Mouse (Mus musculus): ENCODE data around the gene Krt36. TPM values are rescaled to one million over a fixed set of nuclear protein-coding genes. Genes with fewer than 3 reads are reported as not detected.

Krt36 gene
- total RNA-seq (2021), result not detected
- long read RNA-seq, experiment 1, result 0 reads
- long read RNA-seq, experiment 2, result 0 reads

DNA sequence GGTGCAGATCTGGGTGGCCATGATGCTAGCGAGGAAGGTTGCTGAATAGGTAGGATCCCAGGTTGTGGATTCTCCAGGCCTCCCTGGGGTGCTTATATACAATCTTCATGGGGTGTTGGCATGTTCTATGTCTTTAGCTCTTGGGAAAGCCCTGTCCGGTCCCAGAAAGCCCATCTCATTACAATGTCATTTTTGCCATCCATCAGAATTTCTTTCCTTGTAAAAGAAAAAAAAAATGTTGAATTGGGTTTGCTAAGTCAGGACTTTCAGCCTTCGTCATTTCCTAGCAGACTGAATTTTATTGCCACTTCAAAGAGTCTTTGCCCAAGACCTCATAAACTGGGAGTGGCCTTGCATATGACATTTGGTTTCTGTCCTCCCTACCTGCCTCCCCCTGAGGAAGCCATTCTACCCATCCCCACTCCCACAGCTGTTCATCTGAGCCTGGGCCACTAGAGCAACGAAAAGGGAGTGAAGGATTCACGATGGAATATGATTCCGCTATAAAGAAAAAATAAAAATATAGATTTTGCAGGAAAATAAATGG is at the start of gene Krt36:
Gene Krt36 (minus strand): TSS at position 51 of the 547 bp plus-strand sequence.
- no peak for DNase-seq (ENCODE audit: low spot score in 2 of 2)

DNA sequence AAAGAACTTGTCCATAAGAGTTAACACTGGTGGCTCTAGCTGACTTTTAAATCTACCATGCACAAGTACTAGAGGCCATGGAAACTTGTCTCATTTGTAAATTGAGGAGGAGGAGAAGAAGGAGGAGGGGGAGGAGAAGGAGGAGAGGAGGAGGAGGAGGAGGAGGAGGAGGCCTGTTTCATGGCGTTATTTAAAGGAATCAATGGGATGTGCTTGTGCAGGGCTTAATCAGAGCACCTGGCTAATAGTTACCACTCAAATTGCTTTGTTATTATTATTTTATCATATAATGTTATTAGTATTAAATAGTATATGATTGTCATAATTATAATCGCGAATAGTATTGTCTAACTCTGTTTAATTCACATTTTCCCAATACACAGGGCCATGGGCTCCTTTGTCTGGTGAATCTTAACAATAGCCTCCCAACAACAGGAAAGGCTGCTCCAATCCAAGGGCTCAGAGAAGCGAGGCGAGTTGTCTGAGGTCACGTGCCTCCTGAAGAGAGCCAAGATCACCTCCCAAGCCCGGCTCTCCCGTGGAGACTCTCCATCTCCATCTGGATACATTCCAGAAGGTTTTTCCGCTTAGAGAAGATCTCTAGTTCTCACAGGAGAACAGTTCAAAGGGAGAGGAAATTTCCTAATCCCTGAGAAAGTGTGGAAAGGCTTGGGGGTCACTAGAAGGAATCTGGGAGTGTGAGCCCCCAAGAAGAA is 43.3 kb upstream of the Krt36 start, which contains the start of gene Krt19:
Gene Krt19 (minus strand): TSS at position 51 of the 716 bp plus-strand sequence.
- DNase-seq (ENCODE audit: low spot score in 2 of 2), result no peak

DNA sequence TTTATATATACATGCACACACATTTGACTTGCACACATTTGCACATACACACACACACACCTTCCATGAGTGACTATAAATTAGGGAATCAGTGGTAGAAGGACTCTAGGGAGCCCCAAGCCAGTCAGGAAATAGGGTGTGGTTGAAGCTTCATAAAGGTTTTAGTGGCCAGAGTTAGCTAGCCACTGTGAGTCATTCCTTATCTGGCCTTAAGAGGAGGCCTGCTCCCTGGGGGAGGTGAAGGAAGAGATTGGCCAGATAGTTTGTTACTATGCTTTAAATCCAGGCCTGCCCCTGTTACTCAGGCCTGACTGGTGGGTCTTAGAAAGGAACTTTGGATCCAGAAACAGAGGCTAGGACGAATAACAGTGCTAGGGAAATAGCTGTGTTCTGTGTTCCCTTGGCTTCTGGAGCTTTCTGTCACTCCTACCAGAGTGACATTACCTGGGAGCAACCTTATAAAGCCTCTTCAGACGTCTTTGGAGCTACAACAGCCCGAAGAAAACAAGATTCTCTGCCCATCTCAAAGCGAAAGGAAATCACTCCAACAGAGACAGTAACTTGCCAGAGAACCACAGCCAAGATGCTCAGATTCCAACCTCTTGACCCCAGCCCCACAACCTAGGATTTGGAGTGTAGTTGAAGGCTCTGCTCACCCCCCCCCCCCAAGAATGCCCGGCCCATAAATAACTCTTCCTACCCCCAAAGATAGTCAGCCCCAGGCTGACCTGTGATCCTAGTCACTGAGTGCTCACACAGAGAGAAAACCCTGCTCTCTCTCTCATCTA is 42.3 kb upstream of the Krt36 start:
- no peak for DNase-seq (ENCODE audit: low spot score in 2 of 2)

DNA sequence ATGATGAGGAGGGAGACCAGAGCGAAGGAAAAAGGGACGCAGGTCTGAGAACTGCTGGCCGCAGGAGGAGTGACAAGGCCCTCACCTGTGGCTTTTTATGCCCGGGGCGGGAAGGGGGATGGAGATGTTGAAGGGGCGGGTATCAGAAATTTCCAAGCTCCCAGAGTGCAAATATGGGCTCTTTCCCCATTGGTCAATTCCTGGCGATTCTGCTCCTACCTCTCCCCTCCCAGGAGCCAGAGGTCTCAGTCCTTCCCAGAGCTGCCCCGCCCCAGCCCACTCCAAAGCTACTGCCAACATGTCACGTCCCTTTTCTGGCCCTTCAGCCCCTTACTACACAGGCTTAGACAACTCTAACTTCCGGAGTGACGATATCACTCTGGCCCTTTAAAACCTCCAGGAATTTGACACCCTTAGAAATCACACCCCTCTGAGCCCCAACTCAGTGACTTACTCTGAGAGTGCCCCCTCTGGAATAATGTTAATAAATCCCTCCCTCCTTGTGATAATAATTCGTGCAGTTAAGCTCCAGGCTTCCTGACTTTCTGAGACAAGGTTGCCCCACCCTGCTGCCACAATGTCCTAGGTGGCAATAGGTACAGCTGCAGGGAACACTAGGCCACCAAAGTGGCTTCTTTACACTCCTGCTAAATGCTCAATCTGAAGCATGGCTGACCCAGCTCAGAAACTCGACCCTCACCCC is 40.6 kb upstream of the Krt36 start:
- DNase-seq (ENCODE audit: low spot score in 2 of 2), result no peak

DNA sequence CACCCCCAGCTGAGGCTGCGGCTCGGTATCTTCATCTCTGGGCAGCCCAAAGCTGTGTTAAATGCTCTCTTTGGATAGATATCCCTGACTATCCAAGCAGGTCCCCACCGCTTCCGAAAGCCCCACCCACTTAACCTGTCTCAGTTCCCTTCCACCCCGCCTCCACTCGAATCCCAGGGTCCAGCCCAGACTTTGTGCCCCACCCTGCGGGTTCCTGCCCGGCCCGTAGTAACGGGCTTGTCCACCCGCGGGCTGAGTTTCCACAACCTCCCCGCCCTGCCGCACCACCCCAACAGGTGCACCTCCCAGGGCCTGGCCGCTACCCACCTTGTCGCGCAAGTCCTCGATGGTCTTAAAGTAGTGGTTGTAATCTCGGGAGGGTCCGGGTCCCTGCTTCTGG is 39.7 kb upstream of the Krt36 start:
- no peak for DNase-seq (ENCODE audit: low spot score in 2 of 2)

DNA sequence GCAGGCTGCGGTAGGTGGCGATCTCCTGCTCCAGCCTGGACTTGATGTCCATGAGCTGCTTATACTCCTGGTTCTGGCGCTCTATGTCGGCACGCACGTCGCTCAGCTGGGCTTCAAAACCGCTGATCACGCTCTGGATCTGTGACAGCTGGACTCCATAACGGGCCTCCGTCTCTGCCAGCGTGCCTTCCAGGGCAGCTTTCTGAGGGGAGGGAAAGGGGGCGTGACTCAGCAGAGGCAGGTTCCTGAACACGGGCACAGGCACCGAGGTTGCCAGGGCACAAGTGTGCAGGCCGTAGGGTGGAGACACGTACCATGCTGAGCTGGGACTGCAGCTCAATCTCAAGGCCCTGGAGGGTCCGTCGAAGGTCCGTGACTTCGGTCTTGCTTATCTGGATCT is 35.5 kb upstream of the Krt36 start:
- no peak for DNase-seq (ENCODE audit: low spot score in 2 of 2)

DNA sequence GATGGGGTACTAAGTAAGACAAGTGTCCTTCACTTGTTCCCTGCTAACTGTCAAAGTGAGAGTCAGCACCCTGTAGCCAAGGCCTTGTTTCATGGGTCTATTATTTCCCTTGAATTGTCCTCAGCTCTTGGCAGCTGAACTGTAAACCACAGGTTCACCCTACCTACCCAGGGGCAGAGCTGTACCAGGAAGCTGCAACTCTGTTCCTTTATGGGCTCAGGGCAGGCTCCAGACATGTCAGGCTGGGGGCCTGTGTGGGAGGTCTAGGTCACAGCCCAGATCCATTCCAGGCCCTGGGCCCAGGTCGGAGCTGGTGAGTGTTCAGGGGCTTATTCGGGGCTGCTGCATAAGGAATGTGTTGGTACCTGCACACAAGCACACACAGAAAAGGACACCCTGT is 34.0 kb upstream of the Krt36 start:
- no peak for DNase-seq (ENCODE audit: low spot score in 2 of 2)

DNA sequence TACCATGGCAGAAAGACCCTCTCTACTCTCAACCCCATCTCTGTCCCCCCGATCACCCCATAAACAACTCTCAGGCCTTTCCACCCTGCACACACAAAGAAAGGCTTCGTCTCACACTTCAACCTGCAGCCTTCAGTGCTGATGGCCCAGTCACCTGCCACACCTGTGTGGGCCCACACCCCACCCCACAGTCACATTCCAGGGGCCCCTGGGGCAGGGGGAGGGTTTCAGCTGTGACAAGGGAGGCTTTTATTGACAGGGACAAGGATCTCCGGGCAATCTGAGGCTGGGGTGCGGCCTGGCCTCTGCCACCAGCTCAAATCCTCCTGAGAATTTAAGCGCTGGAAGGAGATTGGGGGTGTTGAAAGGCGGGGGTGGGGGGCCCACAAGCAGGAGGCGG is 33.4 kb upstream of the Krt36 start:
- DNase-seq (ENCODE audit: low spot score in 2 of 2), result no peak

DNA sequence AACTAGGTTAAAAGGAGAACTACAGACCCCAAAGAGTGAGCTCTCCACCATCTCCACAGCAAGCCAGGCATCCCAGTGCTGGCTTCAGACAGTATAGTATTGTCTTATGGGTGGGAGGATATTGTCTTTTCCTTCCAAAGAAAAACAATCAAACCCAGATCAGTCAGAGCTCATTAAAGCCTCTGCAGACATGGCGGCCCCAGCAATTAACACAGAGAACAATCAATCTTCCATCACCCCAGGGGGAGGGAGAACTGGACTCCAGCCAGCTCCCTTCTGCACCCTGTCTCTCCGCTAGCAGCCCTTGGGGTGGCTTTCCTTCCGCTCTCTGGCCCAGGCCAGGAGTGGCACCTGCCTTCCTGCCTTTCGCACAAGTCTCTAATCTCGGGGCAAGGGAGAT is 32.3 kb upstream of the Krt36 start:
- DNase-seq (ENCODE audit: low spot score in 2 of 2), result no peak

DNA sequence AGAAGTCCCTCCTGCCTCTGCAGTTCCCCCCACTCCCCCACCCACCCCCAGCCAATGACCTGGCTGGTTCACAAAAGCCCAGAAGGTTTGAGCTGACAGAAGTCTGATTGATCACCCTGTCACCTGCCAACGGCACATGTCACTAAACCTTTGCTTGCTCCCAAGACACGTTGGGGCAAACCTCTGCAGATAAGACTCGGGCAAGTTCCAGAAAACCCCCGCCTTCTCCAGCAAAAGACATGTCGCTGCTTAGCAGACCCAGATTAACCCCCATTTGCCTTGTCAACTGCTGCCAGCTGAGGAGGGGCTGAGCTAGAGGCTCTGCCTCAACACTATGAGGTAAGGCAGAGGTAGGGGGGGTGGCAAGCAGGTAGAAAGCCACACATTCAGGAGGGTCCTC is 31.1 kb upstream of the Krt36 start:
- DNase-seq (ENCODE audit: low spot score in 2 of 2), result no peak

DNA sequence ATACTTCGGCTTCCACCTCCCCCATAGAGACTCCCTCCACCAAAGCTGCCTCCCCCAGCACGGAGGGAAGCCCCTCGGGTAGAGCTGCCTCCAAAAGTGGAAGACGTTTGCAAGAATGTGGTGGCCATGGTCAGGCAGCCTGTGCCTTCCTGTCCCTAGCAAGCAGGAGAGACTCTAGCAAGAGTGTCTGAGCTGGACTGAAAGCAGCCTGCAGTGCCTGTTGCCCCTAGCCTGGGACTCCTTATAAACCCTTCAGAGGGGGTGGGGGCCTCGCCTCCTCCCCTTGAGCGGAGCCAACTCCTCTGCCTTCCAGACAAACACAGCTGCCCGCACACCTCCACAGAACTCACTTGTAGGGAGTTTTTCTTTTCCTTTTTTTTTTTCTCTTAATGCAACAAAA is 30.3 kb upstream of the Krt36 start, which contains the start of gene Krt15:
Gene Krt15 (minus strand): TSS at position 198 of the 400 bp plus-strand sequence.
- DNase-seq (ENCODE audit: low spot score in 2 of 2), result no peak

DNA sequence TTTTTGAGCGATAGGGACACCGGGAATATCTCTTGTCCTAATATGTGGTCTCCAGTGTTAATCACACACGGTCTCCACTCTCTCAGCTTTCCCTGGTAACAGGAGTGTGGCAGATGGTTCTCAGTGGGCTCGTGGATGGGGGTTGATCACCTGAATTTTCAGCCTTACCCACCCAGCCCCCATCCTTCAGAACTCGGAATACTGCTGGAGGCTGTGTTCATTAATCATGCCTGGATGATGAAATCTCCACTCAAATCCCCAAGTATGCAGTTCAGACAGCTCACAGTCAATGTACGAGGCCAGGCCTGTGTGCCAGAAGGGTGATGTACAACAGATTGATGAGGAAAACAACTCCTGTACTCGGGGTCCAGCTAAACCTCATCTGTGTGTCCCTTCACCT is 19.5 kb upstream of the Krt36 start:
- DNase-seq (ENCODE audit: low spot score in 2 of 2), result no peak

DNA sequence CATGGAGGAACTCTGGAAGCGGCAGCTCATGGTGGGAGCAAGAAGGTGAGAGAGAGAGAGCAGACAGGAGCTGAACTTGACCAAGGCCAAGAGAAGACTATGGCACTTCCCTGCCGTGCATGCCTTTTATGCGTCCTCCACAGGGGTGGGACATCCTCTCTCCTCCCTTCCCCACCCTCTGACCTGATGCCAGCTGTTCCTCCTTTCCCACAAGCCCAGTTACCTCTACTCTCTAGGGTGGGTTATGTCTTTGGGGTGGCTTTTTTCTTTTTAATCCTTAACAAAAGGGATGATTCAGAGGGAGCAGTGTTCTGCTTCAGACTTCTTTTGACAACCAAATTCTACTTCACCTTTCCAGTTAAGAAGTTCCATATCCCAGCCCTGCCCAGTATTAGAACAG is 16.0 kb upstream of the Krt36 start, which contains the start of gene Krt13:
Gene Krt13 (minus strand): TSS at position 101 of the 400 bp plus-strand sequence.
- no peak for DNase-seq (ENCODE audit: low spot score in 2 of 2)

DNA sequence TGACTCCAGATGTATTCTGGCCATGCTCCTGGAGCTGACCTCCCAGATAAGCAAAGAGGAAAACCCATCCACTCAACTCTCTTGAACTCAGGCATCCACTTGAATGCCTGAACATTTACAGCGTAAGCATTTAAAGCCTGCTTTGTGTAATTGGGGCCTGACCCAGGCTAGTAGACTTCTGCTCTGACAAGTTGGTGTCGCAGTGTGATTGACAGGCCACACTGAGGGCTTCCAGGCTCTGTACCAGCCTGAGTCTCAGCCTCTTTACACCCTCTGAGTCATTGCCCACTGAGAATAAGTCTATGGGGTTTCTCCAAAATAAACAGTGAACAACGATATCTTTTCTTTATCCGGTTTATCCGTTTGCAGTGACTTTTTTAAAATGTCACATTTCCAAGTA is 14.9 kb upstream of the Krt36 start:
- no peak for DNase-seq (ENCODE audit: low spot score in 2 of 2)

DNA sequence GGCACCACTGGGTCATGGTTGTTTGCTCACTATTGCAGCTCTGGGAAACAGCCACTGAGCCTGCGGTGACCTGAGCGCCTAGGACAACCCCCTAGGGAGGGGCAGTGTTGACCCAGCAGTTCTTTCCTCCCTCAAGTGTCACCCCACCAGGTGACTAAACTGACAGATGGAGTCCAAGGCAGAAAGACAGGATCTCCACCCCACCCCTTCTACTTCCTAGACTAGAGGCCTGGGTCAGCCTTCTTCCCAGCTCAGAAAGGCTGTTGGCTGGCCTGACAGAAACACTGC is 8.3 kb upstream of the Krt36 start:
- no peak for DNase-seq (ENCODE audit: low spot score in 2 of 2)

DNA sequence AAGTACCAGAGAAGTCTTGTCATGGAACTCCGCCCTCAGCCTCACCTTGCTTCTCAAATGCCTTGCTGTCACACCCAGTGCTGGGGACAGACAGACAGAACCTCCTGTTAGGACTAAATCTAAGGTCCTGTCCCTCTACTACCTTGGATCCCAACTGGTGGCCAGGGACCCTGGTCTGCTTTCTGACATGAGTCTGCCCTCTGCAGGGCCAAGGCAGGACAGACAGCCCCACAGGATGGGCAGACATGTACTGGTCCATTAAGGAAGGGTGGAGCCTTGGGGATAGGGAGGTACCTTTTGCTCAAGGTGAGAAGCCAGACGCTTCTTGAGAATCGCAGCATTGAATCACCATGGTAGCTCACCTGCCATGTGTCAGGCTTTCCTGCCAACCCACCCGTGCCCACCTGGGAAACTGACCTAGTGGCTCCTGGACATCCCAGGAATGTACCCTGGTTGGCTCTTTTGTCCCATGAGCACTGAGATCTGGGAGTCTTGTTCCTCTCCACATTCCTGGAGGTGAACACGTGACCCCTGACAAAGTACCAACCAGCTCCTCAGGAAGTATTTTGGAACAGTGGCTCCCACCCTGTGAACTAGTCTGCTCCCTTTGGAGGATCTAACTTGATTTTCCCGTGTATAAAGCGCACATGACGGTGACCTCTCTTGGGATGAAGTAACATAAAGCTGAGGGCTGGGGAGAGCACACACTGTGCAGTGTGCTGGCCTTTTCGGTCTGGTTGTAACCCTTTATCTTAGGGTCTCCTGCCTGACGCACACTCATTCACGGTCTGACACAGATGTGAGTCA is 7.7 kb upstream of the Krt36 start:
- DNase-seq (ENCODE audit: low spot score in 2 of 2), result no peak

DNA sequence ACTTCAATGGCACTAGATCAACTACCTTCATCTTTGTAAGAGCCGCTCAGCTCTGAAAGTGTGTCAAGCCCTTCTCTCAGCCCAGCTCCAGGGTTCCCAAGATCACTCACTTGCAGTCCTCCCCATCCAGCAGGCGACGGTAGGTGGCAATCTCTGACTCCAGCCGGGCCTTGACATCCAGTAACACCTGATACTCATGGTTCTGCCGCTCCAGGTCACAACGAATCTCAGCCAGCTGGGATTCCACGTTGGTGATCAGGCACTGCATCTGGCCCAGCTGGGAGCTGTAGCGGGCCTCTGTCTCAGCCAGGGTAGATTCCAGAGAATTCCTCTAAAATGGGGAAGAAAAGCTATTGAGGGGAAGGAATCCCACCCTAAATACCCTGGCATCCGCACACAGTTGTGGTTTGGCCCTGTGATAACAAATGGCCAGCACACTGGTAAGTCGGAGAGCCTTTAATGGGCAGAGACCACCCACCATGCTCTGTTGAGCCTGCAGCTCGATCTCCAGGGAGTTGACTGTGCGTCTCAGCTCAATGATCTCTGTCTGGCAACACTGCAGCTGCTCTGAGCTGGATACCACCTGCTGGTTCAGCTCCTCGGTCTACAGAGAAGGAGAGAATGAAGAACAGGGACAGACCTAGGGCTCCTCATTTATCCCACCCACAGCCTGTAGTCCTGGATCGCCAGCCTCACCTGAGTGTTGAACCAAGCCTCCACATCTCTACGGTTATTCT is 2.6 kb downstream of the Krt36 start:
- no peak for DNase-seq (ENCODE audit: low spot score in 2 of 2)

DNA sequence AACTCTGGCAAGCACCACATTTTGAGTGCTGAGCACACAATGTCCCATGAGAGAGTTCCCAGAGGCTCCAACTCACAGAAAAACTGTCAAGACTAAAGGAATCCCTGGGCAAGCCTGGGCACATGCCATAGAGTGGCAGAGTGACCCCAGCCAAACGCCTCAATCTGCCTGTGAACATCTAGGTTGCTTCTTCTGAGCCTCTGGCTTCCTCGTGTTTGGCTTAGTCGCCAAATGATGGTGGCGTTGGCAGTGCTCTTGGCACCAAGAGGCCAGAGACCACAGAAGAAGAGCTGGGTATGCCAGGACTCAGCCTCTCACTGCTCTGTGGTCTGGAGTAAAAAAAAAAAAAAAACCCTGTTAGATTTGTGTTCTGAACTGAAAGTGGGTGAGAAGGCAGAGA is 5.0 kb downstream of the Krt36 start:
- DNase-seq (ENCODE audit: low spot score in 2 of 2), result no peak

DNA sequence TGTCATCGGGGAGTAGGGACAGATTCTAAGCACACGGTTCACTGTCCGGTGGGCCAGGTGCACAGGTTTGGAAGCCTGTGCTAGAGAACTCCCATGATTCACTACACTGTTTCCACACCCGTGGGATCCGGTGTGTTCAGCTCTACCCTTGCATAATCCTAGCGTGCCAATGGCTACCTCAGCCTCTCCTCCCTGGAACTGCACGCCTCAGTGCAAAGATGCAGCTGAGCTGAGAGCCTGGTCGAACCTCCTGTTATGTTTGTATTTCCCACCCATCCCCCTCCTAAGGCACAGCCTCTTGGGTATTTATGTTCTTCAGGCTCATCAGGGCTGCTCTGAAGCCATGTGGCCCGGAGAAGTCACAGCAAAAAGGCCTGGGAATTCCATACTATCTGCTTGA is 7.6 kb downstream of the Krt36 start:
- no peak for DNase-seq (ENCODE audit: low spot score in 2 of 2)

DNA sequence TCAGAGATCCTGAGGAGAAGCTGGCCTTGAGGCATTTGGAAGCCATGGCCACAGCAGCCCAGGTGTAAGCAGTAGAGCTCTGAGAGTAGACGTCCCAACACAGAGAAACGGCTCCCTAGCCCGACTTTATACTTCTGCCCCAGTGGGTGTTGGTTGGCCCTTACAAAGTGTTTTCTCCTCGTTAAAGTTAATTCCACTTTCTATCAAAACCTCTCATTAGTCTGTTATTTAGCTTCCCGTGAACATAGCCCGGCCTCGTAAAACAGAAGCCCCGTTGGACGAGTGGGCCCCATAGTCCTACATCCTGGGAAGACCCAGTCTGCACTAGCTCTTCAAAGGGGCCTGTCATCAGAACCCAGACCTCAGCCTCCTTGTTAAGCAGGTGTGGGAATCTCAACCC is 9.3 kb downstream of the Krt36 start, which contains the start of gene Krt35:
Gene Krt35 (minus strand): TSS at position 101 of the 400 bp plus-strand sequence.
- no peak for DNase-seq (ENCODE audit: low spot score in 2 of 2)
